Mouse (Mus musculus): ENCODE measurements around the gene Upb1.
"Not testable (repeated sequence)": the region's sequence is repeated elsewhere in the genome, so short reads cannot be mapped to it uniquely, and the experiment has no call there.

The Upb1 gene

DNA sequence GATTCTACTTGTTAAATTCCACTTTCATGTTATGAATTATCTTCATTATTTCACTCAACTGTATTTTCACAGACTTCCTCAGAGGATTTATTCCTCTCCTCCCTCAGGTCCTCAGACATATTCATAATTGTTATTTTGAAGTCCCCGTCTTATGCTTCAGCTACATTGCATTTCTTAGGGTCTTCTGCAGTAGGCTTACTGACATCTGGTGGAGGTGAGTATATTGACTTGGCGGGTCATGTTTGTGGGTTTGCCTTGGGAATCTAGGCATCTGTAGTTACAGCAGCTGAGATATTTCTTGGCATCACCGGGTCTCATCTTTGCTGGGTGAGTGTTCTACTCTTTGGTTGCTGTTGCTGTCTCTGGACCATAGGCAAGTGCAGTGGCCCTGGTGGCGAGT is at the start of gene Upb1:
TSS of gene Upb1 (plus strand) at position 158 of the 400 bp plus-strand sequence.
- DNase-seq (ENCODE audit: extremely low spot score), result no peak

DNA sequence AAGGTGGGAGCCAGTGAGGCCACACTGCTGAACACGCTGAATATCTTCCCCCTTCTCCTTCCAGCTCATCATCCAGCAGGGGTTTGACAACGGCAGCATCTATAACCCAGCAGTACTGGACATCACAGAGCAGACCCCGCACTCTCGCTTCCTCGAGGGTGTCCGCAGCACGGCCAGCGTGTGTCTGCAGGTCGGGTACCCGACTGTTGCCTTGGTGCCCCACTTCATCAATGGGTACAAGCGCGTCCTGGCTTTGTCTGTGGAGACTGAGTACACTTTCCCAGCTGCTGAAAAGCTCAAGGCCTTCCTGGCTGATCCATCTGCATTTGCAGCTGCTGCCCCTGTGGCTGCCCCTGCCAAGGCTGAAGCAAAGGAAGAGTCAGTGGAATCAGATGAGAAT is 48.4 kb upstream of the Upb1 start:
- no peak for DNase-seq (ENCODE audit: extremely low spot score)

DNA sequence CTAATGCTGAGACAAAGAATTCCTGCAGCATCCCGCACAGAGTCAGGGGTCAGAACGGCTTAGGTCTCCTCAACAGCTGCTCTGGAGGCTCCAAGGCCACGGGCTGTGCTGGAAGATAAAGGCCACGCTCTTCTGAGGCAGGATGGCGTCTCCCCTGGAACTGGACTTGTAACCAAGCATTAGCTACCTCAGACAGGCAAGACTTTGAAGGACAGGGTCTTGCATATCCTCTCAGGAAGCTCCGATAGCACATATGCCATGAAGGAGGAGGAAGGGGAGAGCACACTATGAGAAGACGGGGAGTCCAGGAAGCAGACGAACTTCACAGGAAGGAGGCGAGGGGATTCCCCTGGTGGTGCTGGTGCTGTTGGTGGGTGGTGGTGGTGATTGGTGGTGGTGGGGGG is 47.1 kb upstream of the Upb1 start:
- DNase-seq (ENCODE audit: extremely low spot score), result not testable (repeated sequence)

DNA sequence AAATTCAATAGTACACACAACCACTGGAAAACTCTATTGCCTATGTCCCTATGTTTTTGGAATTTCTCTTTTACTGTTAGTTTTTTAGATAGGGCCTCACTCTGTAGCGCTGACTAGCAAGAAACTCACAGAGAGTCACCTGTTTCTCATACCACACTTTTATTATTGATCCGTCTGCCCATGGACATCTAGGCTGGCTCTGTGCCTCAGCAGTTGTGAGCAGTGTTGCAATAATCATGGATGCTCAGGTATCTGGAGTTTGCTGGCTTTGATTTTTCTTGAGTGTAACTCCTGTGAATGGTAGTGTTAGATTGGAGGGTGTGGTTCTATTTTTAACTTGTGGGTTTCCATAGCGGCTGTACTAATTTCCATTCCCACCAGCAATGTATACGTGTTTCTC is 45.6 kb upstream of the Upb1 start:
- DNase-seq (ENCODE audit: extremely low spot score), result no peak

DNA sequence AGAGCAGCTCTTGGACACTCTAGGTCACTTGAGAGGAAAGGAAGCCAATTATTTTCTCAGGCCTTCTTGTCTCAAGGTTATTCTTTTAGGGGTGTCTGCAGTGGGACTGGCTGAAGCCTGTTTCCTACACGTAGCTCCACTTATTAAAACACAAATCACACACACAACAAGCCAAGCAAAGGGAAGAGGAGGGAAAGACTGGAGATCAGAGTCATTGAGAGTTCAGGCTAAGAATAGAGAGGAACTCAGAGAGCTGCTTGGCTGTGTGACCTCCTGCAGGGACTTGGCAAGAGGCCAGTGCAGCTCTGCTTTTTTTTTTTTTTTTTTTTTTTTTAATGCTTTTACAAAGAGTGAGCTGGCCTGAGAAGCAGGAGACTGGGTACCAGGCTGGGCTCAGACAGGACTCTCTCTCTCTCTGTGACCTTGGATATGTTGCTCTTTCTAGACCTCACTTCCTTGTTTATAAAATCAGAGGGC is 36.7 kb upstream of the Upb1 start:
- not testable (repeated sequence) for DNase-seq (ENCODE audit: extremely low spot score)

DNA sequence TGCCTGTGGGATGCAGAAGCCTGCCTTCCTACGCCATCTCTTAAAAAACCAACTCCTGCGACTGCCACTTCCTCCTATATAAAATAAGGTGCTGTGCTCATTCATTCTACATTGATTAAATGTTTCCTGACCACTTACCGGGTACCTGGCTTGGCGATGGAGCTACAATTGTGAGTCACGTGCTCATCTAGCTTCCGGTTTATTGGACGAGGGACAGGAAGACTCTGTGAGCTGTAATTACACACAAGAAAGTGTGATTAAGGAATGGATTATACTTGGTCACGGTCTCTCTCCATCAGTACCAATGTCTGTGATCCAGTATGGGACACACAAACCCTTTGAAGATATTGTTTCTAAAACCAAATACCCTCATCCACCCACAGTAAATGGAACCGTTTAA is 36.1 kb upstream of the Upb1 start:
- DNase-seq (ENCODE audit: extremely low spot score), result no peak

DNA sequence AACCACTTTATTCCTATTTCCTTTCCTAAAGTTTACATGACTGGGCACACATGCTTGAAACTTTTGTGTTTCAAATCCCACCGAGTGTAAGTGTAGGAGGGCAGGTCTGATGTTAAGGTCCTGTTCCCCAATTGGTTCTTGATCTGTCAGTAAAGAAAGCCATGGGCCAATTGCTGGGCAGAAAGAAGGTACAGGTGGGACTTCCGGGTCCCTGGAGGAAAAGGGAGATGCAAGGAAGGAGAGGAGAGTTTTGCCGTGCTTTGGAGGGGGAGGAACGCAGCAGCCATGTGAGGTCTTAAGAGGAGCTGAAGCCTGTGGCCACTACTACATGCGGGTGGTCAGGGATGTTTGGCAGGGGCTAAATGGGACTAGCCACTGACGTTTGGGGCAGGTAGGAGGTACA is 35.7 kb upstream of the Upb1 start:
- DNase-seq (ENCODE audit: extremely low spot score), result peak; percentile 3

DNA sequence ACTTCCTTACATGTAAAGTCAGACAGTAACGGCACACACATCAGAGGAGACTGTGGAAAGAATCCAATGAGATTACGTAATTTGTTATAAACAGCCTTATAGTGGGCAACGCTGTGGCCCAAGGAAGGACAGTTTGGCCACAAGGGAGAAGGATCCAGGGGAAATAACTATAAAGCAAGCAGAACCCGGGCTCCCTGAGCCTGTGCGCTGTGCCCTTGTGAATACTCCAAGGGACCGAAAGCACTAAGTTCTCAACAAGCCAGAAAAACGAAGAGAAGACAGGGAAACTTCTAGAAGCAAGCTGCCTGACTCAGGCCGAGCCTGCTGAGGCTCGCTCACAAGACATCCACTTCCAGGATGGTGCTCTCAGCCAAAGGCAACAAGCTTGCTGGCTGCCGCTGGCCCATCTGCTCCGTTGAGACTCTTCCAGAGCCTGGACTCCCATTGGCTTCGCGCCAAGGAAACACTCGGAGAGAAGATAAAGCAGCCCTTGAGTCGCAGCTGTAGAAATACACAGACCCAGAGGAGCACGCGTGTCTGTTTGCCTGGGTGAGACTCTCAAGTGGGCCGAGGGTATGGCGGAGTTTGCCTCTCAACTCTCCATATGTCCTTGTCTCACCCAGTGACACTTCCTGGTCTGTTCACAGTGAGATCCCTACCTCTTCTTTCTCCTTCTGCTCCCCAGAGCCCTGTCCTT is 27.1 kb upstream of the Upb1 start:
- DNase-seq (ENCODE audit: extremely low spot score), result not testable (repeated sequence)

DNA sequence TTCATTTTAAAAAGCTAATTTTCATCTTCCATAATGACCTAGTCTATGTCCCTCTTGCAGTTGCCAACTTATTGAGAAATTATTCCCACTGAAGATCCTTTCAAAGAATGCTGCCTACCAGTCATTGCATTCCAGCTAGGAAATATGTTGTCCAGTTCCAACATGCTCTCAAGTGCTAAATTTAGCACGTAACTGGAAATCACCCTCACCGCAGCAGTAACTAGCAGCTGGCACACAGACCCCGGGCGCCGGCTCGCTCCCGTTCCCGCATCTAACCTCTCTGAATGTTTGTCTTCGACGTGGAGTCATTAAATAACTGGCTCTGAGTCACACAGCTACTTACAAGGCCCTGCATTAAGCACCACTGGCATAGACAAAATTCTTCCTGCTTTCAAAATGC is 22.2 kb upstream of the Upb1 start:
- DNase-seq (ENCODE audit: extremely low spot score), result no peak

DNA sequence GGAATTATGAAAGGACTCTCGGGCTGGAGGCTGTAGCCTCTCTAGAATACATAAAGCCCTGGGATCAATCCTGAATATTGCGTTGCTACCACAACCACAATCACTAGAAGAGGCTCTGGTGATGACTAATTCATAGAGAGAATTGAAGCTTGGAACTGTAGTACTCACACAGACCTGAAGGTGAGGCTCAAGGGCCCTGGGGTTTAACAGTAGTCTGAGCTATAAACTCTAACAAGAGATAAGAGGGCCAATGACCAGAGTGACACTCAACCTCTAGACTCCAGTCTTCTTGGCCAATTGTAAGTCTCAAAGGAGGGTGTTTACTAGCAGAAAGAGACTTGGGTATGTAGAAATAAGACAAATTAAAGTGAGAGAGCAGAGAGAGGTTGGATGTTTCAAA is 10.8 kb upstream of the Upb1 start:
- DNase-seq (ENCODE audit: extremely low spot score), result no peak

DNA sequence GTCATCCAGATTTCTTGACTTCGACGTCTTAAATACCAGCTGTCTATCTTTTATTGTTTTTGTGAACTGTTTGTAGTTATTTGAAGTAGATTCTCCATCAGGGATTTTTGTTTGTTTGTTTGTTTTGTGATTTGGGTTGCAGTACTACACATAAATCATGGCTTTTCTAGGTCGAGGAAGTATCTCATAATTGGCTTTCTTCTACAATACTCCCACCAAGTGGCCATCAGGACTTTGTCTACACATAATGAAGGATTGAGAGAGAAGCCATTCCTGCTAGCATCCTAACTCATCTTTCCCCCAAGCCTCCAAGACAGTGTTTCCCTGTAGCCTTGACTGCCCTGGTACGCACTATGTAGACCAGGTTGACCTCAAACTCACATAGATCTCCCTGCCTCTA is 10.1 kb upstream of the Upb1 start:
- no peak for DNase-seq (ENCODE audit: extremely low spot score)

DNA sequence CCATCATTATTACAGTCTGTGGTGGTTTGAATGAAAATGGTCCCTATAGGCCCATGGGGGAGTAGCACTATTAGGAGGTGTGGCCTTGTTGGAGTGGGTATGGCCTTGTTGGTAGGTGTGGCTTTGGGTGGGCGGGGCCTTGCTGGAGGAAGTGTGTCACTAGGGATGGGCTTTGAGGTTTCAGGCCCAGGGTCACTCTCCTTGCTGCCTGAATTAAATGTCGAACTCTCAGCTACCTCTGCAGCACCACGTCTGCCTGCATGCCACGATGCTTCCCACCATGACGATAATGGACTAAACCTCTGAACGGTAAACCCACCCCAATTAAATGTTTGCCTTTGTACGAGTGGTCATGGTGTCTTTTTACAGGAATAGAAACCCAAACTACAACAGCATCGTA is 6.1 kb upstream of the Upb1 start:
- DNase-seq (ENCODE audit: extremely low spot score), result no peak

DNA sequence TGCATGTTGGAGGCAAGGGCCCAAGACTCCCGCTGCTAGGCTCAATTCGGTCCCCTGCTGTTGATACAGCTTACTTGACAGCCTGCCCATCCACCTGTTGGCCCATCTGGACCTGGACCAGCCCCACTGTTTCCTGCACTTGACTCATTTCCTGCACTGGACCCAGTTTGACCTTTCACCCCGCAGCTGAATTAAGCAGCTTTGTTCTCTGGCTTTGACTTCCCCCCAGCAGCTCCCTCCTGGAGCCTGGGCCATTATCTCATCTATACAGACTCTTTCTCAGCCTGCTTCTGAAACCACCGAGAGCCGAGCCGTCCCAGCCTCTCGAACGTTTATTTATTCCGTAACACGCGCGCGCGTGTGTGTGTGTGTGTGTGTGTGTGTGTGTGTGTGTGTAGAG is 3.9 kb upstream of the Upb1 start:
- DNase-seq (ENCODE audit: extremely low spot score), result peak; percentile 27

DNA sequence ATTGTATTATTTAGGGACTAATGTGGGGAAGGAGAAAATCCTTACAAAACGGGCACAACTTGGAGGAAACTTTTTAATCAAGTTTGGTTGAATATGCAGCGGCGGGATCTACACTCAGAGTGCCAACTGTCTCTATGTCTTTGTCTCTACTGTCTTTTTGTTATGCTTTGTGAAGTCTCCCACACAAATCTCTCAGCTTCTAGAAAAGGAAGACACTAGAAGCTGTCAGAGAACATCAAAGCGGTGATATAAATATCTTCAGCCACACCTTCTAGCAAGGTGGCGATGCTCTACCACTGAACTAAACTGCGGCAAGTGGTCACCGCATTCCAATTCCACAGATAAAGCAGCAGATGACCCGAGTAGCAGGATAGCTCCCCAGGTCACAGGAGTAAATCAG is 5.0 kb downstream of the Upb1 start:
- DNase-seq (ENCODE audit: extremely low spot score), result no peak

DNA sequence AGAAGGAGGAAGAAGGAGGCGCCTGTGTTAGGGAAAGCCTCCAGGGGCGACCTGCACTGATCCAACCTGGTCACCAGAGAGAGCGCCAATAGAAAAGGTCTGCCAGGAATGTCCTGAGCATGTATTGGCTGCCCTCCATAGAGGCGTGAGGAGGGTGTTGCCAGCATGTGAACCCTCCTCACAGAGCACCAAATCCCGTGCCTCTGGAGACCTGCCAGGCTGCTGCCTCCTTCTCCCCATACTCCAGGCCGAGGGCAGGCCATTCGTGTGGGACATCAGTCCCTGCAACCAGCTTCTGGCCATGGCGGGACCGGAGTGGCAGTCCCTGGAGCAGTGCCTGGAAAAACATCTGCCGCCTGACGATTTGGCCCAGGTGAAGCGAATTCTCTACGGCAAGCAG is 5.8 kb downstream of the Upb1 start:
- DNase-seq (ENCODE audit: extremely low spot score), result no peak

DNA sequence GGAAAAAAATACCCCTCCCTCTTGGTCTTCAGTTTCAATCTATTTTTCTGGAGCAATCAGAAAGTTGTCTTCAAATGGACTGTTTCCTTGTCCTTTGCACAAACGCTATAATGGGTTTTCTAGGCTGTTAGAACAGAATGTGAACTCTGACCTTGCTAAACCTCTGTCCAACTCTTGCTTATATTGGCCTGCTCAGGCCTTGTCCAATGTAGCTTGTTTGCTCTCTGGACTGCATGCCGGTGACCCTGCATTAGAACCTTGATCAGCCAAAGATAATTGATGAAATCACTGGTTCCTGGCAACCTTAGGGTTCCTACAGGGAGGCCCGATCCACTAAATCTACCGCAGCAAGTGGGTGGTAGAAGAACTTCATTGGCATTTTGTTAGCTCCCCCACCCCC is 6.8 kb downstream of the Upb1 start:
- no peak for DNase-seq (ENCODE audit: extremely low spot score)

DNA sequence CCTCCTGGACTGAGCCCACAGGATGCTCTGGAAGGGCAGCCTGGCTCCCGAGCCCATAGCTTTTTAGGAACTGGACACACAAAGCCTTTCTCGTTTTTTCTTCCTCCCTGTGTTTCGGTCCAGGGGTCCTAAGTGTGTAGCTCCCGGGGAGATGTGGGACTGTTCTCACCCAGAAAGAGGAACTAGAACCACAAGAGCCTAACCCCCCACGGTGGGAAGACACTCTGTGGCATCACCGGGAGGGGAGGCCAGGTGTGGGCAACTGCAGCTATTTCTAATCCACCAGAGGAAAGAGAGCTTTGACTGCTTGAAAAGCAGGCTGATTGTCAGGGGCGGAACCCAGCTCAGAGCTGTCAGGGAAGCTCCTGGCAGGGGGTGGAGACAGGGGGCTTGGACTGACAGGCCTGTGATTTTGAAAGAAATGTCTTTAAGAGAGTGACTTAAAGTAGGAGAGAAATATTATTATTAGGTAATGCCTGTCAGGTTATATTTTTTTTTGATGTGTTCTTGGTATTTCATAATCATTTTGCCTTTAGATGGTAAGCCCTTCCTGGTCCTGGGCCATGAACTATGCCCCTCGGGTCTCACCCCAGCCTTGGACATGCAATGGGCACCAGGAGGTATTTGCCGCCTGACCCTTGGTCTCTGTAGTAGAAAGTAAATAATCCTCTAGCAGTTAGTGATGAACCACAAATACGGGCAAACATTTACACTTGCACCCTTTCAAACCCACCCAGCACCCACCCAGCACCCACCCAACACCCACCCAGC is 10.6 kb downstream of the Upb1 start:
- DNase-seq (ENCODE audit: extremely low spot score), result not testable (repeated sequence)

DNA sequence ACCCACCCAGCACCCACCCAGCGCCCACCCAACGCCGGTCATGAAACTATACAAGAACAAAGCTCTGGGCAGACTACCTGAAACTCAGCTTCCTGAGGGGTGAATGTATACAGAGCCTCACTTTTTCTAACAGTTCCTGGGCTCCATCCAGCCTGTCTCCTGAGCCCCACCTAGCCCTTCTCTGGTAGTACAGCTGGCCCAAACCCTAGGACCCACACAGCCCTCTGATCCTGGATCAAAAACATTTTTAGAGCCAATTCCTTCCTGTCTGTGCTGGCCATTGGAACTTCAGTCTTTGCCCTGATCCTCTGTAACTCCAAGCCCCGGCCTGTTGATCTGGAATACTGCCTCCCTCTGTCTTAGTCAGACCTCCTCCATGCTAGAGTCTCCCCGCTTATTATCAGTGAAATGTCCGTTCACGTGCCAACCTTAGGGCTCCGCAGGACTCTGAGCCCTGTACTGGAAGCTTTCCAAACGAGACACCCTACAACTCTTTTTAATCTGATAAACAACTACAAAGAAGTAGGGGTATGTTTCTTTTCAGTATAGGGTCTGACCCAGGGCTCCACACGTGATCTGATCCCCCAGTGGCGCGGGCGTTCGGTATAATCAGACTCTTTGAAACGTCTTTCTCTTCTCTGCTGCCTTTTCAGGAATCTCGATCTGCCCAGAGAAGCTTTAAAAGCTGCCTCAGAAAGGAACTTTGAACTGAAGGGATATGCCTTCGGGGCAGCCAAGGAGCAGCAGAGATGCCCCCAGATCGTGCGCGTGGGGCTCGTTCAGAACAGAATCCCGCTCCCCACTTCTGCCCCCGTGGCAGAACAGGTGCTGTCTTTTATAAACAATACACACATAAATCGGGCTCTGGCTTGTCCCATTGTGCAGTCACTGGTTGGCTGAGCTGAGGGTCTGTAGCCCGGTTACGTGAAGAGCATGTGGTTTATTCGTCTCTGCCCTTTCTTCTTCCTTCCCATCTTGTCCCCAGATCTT is 11.5 kb downstream of the Upb1 start:
- DNase-seq (ENCODE audit: extremely low spot score), result no peak

DNA sequence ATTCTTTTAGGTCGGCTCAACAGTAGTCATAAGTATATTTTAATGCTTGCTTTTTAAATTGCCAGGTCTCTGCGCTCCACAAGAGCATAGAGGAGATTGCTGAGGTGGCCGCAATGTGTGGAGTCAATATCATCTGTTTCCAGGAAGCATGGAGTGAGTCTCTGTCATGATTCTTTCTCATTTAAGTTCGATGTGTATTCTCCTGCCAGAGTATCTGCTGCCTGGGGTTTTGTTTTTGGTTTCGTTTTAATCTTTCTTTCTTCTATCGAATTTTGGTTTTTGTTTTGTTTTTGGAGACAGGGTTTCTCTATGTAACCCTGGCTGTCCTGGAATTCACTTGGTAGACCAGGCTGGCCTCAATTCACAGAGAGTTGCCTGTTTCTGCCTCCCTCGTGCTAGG is 14.0 kb downstream of the Upb1 start:
- no peak for DNase-seq (ENCODE audit: extremely low spot score)

DNA sequence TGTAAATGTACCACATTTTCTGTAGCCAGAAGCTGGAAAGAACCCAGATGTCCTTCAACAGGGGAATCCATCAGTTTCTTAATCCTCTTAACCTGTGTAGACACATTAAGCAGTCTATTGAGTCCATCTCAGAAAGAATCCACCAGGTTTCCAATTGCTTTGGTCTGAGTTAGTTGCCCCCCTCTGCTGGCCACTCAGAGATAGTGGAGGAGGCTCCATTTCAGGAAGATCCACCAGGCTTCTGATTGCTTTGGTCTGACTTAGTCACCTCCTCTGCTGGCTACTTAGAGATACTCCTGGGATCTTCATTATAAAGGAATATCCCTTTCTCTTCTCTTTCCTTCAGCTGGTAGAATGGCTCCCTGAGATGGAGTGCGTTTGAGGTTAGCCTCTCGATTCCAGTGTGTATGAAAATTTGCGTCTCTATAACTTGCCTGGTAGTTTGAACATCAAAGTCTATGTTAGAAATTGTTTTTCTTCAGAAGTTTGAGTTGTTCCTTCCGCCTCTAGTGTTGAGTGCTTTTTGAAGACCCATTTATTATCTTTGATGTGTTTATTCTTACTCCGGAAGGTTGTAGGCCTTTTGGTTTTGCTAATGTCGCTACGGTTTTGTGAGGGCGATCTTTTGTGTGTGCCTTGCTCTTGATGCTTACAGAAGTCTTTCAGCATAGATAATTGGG is 16.6 kb downstream of the Upb1 start:
- no peak for DNase-seq (ENCODE audit: extremely low spot score)

DNA sequence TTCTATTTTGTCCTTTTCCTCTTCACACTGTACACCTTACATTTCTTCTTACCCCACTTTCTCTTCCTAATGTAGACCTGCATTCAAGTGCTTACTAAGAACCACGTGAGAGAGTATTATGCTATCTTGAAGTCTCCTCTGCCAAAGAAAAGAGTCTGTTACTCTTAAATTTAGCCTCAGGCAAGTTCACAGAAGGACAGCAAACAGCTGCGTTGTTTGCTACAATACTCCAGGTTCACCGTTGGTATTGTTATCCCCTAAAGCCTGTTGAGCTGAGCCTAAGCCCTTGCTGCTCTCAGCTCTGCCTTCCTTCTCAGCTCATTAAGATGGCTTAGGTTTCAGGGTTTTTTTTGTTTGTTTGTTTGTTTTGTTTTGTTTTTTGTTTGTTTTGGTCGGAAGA is 17.8 kb downstream of the Upb1 start:
- DNase-seq (ENCODE audit: extremely low spot score), result no peak

DNA sequence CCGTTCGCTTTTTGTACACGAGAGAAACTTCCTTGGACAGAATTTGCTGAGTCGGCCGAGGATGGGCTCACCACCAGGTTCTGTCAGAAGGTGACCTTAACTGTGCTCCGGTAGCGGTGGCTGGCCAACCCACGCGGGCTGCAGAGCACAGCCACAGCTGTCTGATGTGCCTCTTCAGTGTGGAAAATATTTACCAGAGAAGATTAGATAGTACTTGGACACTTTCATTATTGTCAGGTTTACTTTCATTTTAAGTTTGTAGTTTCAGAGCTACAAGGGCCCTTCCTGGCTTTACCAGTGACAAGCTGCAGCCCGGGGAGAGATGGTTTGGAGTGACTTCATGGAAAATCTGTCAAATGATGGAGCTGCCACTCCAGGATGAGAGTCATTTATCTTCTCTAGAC is 23.6 kb downstream of the Upb1 start:
- DNase-seq (ENCODE audit: extremely low spot score), result no peak
